Mouse (Mus musculus): ENCODE measurements around the gene Dpp9.
"Not testable (repeated sequence)": the region's sequence is repeated elsewhere in the genome, so short reads cannot be mapped to it uniquely, and the experiment has no call there.

Dpp9 gene

GRCm38 (mm10) chr17:56218377-56219191, at the start of gene Dpp9:
Dpp9 (minus strand) TSS chr17:56218905.
- peak; percentile 92 for DNase-seq (ENCODE audit: low read depth)

GRCm38 (mm10) chr17:56266271-56266670, 47.6 kb upstream of the Dpp9 start:
- DNase-seq (ENCODE audit: low read depth): no peak

- DNase-seq (ENCODE audit: low read depth): no peak
Observed at GRCm38 (mm10) chr17:56265869-56266268, 47.2 kb upstream of the Dpp9 start.

- DNase-seq (ENCODE audit: low read depth): no peak
Observed at GRCm38 (mm10) chr17:56265011-56265410, 46.3 kb upstream of the Dpp9 start.

GRCm38 (mm10) chr17:56264020-56264419, 45.3 kb upstream of the Dpp9 start:
- peak; percentile 89 for DNase-seq (ENCODE audit: low read depth)

- no peak for DNase-seq (ENCODE audit: low read depth)
Observed at GRCm38 (mm10) chr17:56262645-56263094, 44.0 kb upstream of the Dpp9 start.

- DNase-seq (ENCODE audit: low read depth): no peak
Observed at GRCm38 (mm10) chr17:56261166-56261565, 42.5 kb upstream of the Dpp9 start.

GRCm38 (mm10) chr17:56259301-56260037, 40.8 kb upstream of the Dpp9 start:
- DNase-seq (ENCODE audit: low read depth): no peak

GRCm38 (mm10) chr17:56258812-56259211, 40.1 kb upstream of the Dpp9 start:
- not testable (repeated sequence) for DNase-seq (ENCODE audit: low read depth)

- DNase-seq (ENCODE audit: low read depth): not testable (repeated sequence)
Observed at GRCm38 (mm10) chr17:56258269-56258668, 39.6 kb upstream of the Dpp9 start.

- peak; percentile 42 for DNase-seq (ENCODE audit: low read depth)
Observed at GRCm38 (mm10) chr17:56257181-56257894, 38.6 kb upstream of the Dpp9 start.

GRCm38 (mm10) chr17:56256239-56256881, 37.7 kb upstream of the Dpp9 start, which contains the start of gene Fem1a:
Fem1a (plus strand) TSS chr17:56256810.
- peak; percentile 98 for DNase-seq (ENCODE audit: low read depth)

- peak; percentile 99 for DNase-seq (ENCODE audit: low read depth)
Observed at GRCm38 (mm10) chr17:56255863-56256238, 37.1 kb upstream of the Dpp9 start.

GRCm38 (mm10) chr17:56255429-56255828, 36.7 kb upstream of the Dpp9 start:
- DNase-seq (ENCODE audit: low read depth): no peak

GRCm38 (mm10) chr17:56254695-56255094, 36.0 kb upstream of the Dpp9 start:
- DNase-seq (ENCODE audit: low read depth): no peak

- DNase-seq (ENCODE audit: low read depth): peak; percentile 88
Observed at GRCm38 (mm10) chr17:56251136-56251829, 32.6 kb upstream of the Dpp9 start.

- no peak for DNase-seq (ENCODE audit: low read depth)
Observed at GRCm38 (mm10) chr17:56245608-56246007, 26.9 kb upstream of the Dpp9 start.

GRCm38 (mm10) chr17:56241541-56242401, 23.1 kb upstream of the Dpp9 start:
- peak; percentile 90 for DNase-seq (ENCODE audit: low read depth)

GRCm38 (mm10) chr17:56233818-56234469, 15.2 kb upstream of the Dpp9 start:
- DNase-seq (ENCODE audit: low read depth): no peak

GRCm38 (mm10) chr17:56233389-56233788, 14.7 kb upstream of the Dpp9 start:
- DNase-seq (ENCODE audit: low read depth): no peak

All from induced T-regulatory cell, adult 2 months (primary cell).